In the genomic region with DNA sequence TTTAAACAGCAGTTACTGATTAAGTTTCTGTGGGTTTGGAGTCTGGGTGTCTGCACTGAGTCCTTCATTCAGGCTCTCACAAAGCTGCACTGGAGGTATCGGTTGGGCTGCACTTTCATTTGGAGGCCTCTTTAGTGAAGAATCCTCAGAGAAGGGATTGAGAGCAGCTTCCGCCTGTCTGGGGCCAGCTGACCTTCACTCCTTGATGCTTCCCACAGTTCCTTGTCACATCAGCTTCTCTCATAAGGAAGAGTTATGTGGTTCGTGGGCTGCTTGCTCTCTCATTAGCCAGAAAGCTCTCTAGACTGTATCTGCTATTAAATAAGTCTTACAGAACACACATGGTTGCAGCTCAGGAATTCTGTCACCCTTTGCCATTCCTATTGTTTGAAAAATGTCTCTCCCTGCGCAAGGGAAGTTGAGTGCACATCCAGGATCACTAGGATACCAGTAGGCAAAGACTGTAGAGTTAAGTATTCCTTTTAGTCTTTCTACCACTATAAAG, we compare ENCODE assay signal across 14 mouse cellular contexts.
DNase-seq lines count a peak whose midpoint lies in the region; ATAC-seq and TF ChIP-seq lines count a peak whose summit lies in the region.
"Had no signal": no experiment of that assay in that cellular context is flagged by ENCODE, and none has a peak within 500 bp of the region (broad histone marks: within the 10 kb centered on the region; RNA-seq: fewer than 3 reads in every experiment).

No protein-coding gene starts in this region.

- no peak for ATAC-seq in heart, postnatal 0 days (ENCODE audit: insufficient read depth, low read depth)
- ATAC-seq in embryonic facial prominence, embryonic 12.5 days (ENCODE audit: insufficient number of reproducible peaks, insufficient read depth, low FRiP score, low TSS enrichment), result no peak
- ATAC-seq: forebrain, postnatal 0 days had no signal

- peaks cover 30% of the 10 kb centered on the region for H3K4me1 ChIP-seq in heart, postnatal 0 days (ENCODE audit: control insufficient read depth, insufficient read depth)
- peaks cover 21% of the 10 kb centered on the region for H3K4me1 ChIP-seq in embryonic facial prominence, embryonic 12.5 days
- peaks cover 52% of the 10 kb centered on the region for H3K4me1 ChIP-seq in limb, embryonic 10.5 days
- H3K4me1 ChIP-seq: megakaryocyte, embryonic 14.5 days had no signal

- no peak overlapping the region for H3K4me2 ChIP-seq in heart, postnatal 0 days (ENCODE audit: low read depth, low read length)
- no peak overlapping the region for H3K4me2 ChIP-seq in embryonic facial prominence, embryonic 12.5 days (replicated peaks)

- TF ChIP-seq CTCF in heart, postnatal 0 days (IDR thresholded peaks at IDR 0.05; ENCODE audit: low read depth), result no peak

- intact Hi-C loops in heart, postnatal 36 days (cut with DNase I), result no loop called here

- H3K27me3 ChIP-seq in heart, postnatal 0 days (ENCODE audit: control insufficient read depth, insufficient read depth, low read length), result no peaks in the 10 kb centered on the region
- no peaks in the 10 kb centered on the region for H3K27me3 ChIP-seq in embryonic facial prominence, embryonic 12.5 days
- H3K27me3 ChIP-seq in limb, embryonic 10.5 days (ENCODE audit: low read depth, poor library complexity, severe bottlenecking), result no peaks in the 10 kb centered on the region
- H3K27me3 ChIP-seq: CH12.LX; megakaryocyte, embryonic 14.5 days; Patski had no signal

- H3K9me3 ChIP-seq in heart, postnatal 0 days (replicated peaks; ENCODE audit: control insufficient read depth, low read length), result no peaks in the 10 kb centered on the region
- no peaks in the 10 kb centered on the region for H3K9me3 ChIP-seq in embryonic facial prominence, embryonic 12.5 days
- H3K9me3 ChIP-seq in limb, embryonic 10.5 days (replicated peaks), result no peaks in the 10 kb centered on the region
- H3K9me3 ChIP-seq: megakaryocyte, embryonic 14.5 days had no signal

- no peak for DNase-seq in heart, postnatal 0 days (ENCODE audit: low spot score)
- DNase-seq in heart, postnatal 36 days, result no peak
- peak; percentile 76 for DNase-seq in Muller cell, postnatal 12 days (ENCODE audit: inconsistent ontology term)
- DNase-seq in limb, embryonic 10.5 days (ENCODE audit: low spot score), result no peak
- DNase-seq in frontal cortex, postnatal 14 days (ENCODE audit: low spot score in 2 of 2), result no peak
- DNase-seq in adrenal gland, postnatal 4 days (ENCODE audit: low spot score in 2 of 2), result no peak
- DNase-seq: cerebellum, adult 9-11 months; forebrain, postnatal 0 days; gastrocnemius, postnatal 25 days; lung, embryonic 14.5 days had no signal

- 61% methylated on average over 4 of the region's 4 CpGs for WGBS in heart, postnatal 0 days
- WGBS in embryonic facial prominence, embryonic 12.5 days, result 67% methylated on average over 4 of the region's 4 CpGs
- 61% methylated on average over 4 of the region's 4 CpGs for WGBS in limb, embryonic 10.5 days

- H3K27ac ChIP-seq in heart, postnatal 0 days (ENCODE audit: low read depth), result peak overlapping the region; percentile 95
- peak overlapping the region; percentile 71; the same call in 1 of the 2 replicates for H3K27ac ChIP-seq in embryonic facial prominence, embryonic 12.5 days
- H3K27ac ChIP-seq in limb, embryonic 10.5 days, result peak overlapping the region; percentile 69

- H3K9ac ChIP-seq in heart, postnatal 0 days (replicated peaks; ENCODE audit: low read depth, low read length), result no peak overlapping the region
- no peak overlapping the region for H3K9ac ChIP-seq in embryonic facial prominence, embryonic 12.5 days
- H3K9ac ChIP-seq: forebrain, postnatal 0 days; lung, embryonic 14.5 days had no signal

- no peak overlapping the region for H3K4me3 ChIP-seq in heart, postnatal 0 days (ENCODE audit: low read depth, low read length)
- H3K4me3 ChIP-seq in embryonic facial prominence, embryonic 12.5 days, result no peak overlapping the region
- no peak overlapping the region for H3K4me3 ChIP-seq in limb, embryonic 10.5 days
- H3K4me3 ChIP-seq: megakaryocyte, embryonic 14.5 days had no signal

- no peaks in the 10 kb centered on the region for H3K36me3 ChIP-seq in heart, postnatal 0 days (replicated peaks; ENCODE audit: control insufficient read depth, insufficient read depth, low read length)
- H3K36me3 ChIP-seq in embryonic facial prominence, embryonic 12.5 days, result no peaks in the 10 kb centered on the region
- H3K36me3 ChIP-seq in limb, embryonic 10.5 days, result no peaks in the 10 kb centered on the region

- TF ChIP-seq EP300 in heart, postnatal 0 days (IDR thresholded peaks at IDR 0.05; ENCODE audit: low read depth), result no peak
